Mouse (Mus musculus): ENCODE data around the gene Col7a1. TPM values are rescaled to one million over a fixed set of nuclear protein-coding genes. Genes with fewer than 3 reads are reported as not detected.

Gene Col7a1
- polyA plus RNA-seq, 1 experiment from 2014 or later = 0.46 TPM

- no peak for DNase-seq (ENCODE audit: low spot score)
Measured at GRCm38 (mm10) chr9:109016973-109017604, 63.7 kb downstream of the Col7a1 start.

- no peak for DNase-seq (ENCODE audit: low spot score)
Measured at GRCm38 (mm10) chr9:109021428-109021827, 68.0 kb downstream of the Col7a1 start.

GRCm38 (mm10) chr9:109022866-109023685 lies 69.7 kb downstream of the Col7a1 start:
- no peak for DNase-seq (ENCODE audit: low spot score)

GRCm38 (mm10) chr9:109027521-109027920 lies 74.1 kb downstream of the Col7a1 start:
- no peak for DNase-seq (ENCODE audit: low spot score)

GRCm38 (mm10) chr9:109028421-109028820 lies 75.0 kb downstream of the Col7a1 start:
- no peak for DNase-seq (ENCODE audit: low spot score)

- DNase-seq (ENCODE audit: low spot score) = no peak
Measured at GRCm38 (mm10) chr9:109028919-109029318, 75.5 kb downstream of the Col7a1 start.

GRCm38 (mm10) chr9:109030312-109030711 lies 76.9 kb downstream of the Col7a1 start:
- no peak for DNase-seq (ENCODE audit: low spot score)

GRCm38 (mm10) chr9:109031001-109031400 lies 77.6 kb downstream of the Col7a1 start:
- DNase-seq (ENCODE audit: low spot score) = no peak

GRCm38 (mm10) chr9:109031686-109032085 lies 78.3 kb downstream of the Col7a1 start:
- DNase-seq (ENCODE audit: low spot score) = no peak

GRCm38 (mm10) chr9:109032435-109032834 lies 79.0 kb downstream of the Col7a1 start:
- DNase-seq (ENCODE audit: low spot score) = no peak

MicroRNAs within 50 kb of the gene (microRNA counts, 519-probe panel; counts per million panel counts)
- 473 counts per million, percentile 71 among the panel's probes with 10 or more counts for microRNA mmu-miR-711

Small RNA genes within 50 kb of the gene (microRNA-seq; reads per million reads assigned to microRNA genes)
- gene Mir711 (ENCODE audit: borderline number of aligned reads) = not detected

Other genes starting within 250 kb of the Col7a1 start
- 40.9 and 49.8 TPM in 2 replicates for gene Ip6k2, start 169.8 kb upstream of the Col7a1 start, polyA plus RNA-seq (2015; fragmentation: Nextera tagmentation; extraction: Ambion mirVana)
- gene Nckipsd, start 145.2 kb upstream of the Col7a1 start, polyA plus RNA-seq (2015; fragmentation: Nextera tagmentation; extraction: Ambion mirVana) = 5.7 and 6.4 TPM in 2 replicates
- gene Celsr3, start 127.3 kb upstream of the Col7a1 start, polyA plus RNA-seq (2015; fragmentation: Nextera tagmentation; extraction: Ambion mirVana) = 0.01 and 0.08 TPM in 2 replicates
- 7.5 and 8.5 TPM in 2 replicates for gene Slc26a6, start 100.3 kb upstream of the Col7a1 start, polyA plus RNA-seq (2015; fragmentation: Nextera tagmentation; extraction: Ambion mirVana)
- not detected in 2 replicates for gene Tmem89, start 39.0 kb upstream of the Col7a1 start, polyA plus RNA-seq (2015; fragmentation: Nextera tagmentation; extraction: Ambion mirVana)
- gene Uqcrc1, start 17.0 kb upstream of the Col7a1 start, polyA plus RNA-seq (2015; fragmentation: Nextera tagmentation; extraction: Ambion mirVana) = 407 and 414 TPM in 2 replicates
- gene Ucn2, start 32.4 kb downstream of the Col7a1 start, polyA plus RNA-seq (2015; fragmentation: Nextera tagmentation; extraction: Ambion mirVana) = not detected in 2 replicates
- gene Pfkfb4, start 38.2 kb downstream of the Col7a1 start, polyA plus RNA-seq (2015; fragmentation: Nextera tagmentation; extraction: Ambion mirVana) = 6.0 and 7.7 TPM in 2 replicates
- 210 and 212 TPM in 2 replicates for gene Shisa5, start 85.0 kb downstream of the Col7a1 start, polyA plus RNA-seq (2015; fragmentation: Nextera tagmentation; extraction: Ambion mirVana)
- 42.1 and 42.4 TPM in 2 replicates for gene Trex1, start 106.1 kb downstream of the Col7a1 start, polyA plus RNA-seq (2015; fragmentation: Nextera tagmentation; extraction: Ambion mirVana)
- gene Atrip, start 120.5 kb downstream of the Col7a1 start, polyA plus RNA-seq (2015; fragmentation: Nextera tagmentation; extraction: Ambion mirVana) = 23.4 and 28.4 TPM in 2 replicates
- gene Ccdc51, start 128.9 kb downstream of the Col7a1 start, polyA plus RNA-seq (2015; fragmentation: Nextera tagmentation; extraction: Ambion mirVana) = 18.6 and 19.0 TPM in 2 replicates
- gene Tma7, start 129.0 kb downstream of the Col7a1 start, polyA plus RNA-seq (2015; fragmentation: Nextera tagmentation; extraction: Ambion mirVana) = 808 and 867 TPM in 2 replicates
- gene Plxnb1, start 141.8 kb downstream of the Col7a1 start, polyA plus RNA-seq (2015; fragmentation: Nextera tagmentation; extraction: Ambion mirVana) = 3.3 and 3.8 TPM in 2 replicates
- gene Fbxw21, start 208.5 kb downstream of the Col7a1 start, polyA plus RNA-seq (2015; fragmentation: Nextera tagmentation; extraction: Ambion mirVana) = not detected in 2 replicates
- gene Fbxw13, start 242.4 kb downstream of the Col7a1 start, polyA plus RNA-seq (2015; fragmentation: Nextera tagmentation; extraction: Ambion mirVana) = not detected in 2 replicates